Mouse (Mus musculus) gonadal fat pad, adult 2 months (tissue): ENCODE measurements around the gene Ubl5. TPM values are rescaled to one million over a fixed set of nuclear protein-coding genes. Genes with fewer than 3 reads are reported as not detected.

Experiments
- DNase-seq: peaks from one replicate; pipeline ENCODE4 v3.0.0-alpha.2; 2012; ENCODE audit warnings: low read depth
- polyA plus RNA-seq: library from polyadenylated mRNA; depleted of rRNA; stranded (reverse); fragments of >200 nt; gene quantifications from 2 replicates; pipeline ENCODE4 v1.2.3, GENCODE M21; 2012; rRNA removed

The Ubl5 gene
- polyA plus RNA-seq, 1 experiment: 259 TPM

DNA sequence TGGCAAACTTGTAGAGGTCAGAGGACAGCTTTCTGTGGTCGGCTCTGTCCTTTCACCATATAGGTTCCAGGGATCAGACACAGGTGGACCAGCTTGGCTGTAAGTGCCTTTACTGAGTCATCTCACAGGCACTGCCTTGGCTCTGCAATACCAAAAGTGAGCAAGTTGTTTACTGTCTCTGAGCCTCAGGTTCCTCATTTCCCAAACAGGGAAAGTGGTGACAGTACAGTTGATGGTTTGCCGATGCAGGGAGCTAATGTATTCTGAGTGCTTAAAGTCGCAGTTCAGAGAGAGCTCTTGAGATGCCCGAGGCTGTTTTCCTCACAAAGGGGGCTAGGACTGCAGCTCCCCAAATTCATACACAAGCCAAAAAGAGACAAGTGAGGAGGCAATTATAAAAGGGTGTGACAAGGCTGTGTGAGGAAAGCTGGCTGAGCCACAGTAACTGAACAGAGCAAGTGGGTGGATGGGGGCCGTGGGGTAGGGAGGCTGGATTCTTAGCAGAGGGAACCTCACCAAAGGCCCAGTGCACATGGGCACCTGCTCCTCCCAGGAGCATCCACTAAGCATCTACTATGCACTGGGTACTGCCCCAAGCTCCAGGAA is 53.5 kb downstream of the Ubl5 start:
- no peak for DNase-seq

Other genes starting within 250 kb of the Ubl5 start
- gene Zfp26, start 182.7 kb upstream of the Ubl5 start, polyA plus RNA-seq: 3.8 and 4.0 TPM in 2 replicates
- gene Zfp426, start 150.1 kb upstream of the Ubl5 start, polyA plus RNA-seq: 7.5 and 8.3 TPM in 2 replicates
- 9.1 and 9.7 TPM in 2 replicates for gene Zfp266, start 121.5 kb upstream of the Ubl5 start, polyA plus RNA-seq
- 3.1 and 3.7 TPM in 2 replicates for gene Zfp846, start 61.6 kb upstream of the Ubl5 start, polyA plus RNA-seq
- gene Fbxl12, start 1.9 kb downstream of the Ubl5 start, polyA plus RNA-seq: 28.5 and 35.2 TPM in 2 replicates
- 19.5 and 24.9 TPM in 2 replicates for gene Pin1, start 9.2 kb downstream of the Ubl5 start, polyA plus RNA-seq
- 5.2 and 6.6 TPM in 2 replicates for gene Olfm2, start 103.5 kb downstream of the Ubl5 start, polyA plus RNA-seq
- 76.0 and 138 TPM in 2 replicates for gene Col5a3, start 172.2 kb downstream of the Ubl5 start, polyA plus RNA-seq
- gene Rdh8, start 175.6 kb downstream of the Ubl5 start, polyA plus RNA-seq: not detected in 2 replicates
- 64.6 and 88.0 TPM in 2 replicates for gene A230050P20Rik, start 225.8 kb downstream of the Ubl5 start, polyA plus RNA-seq
- gene Angptl6, start 236.8 kb downstream of the Ubl5 start, polyA plus RNA-seq: 4.7 and 5.4 TPM in 2 replicates
- gene Ppan, start 245.3 kb downstream of the Ubl5 start, polyA plus RNA-seq: 38.7 TPM in 2 replicates